Mouse (Mus musculus) MEL (cell line): ENCODE data around the gene Asb16.

Experiments
- CTCF ChIP-seq, 3 experiments: IDR thresholded peaks in 2 of 3; conservative IDR thresholded peaks in 1 of 3; 2 replicates each; pipeline ENCODE4 v1.5.1; 2011 to 2012; ENCODE audit warnings: low read length in 3 of 3, low read depth in 2 of 3, mild to moderate bottlenecking in 2 of 3, improper control_type of control experiment in 1 of 3, inconsistent platforms in 1 of 3, mixed read lengths in 1 of 3, moderate library complexity in 1 of 3; ENCODE audit not compliant: control insufficient read depth in 1 of 3, insufficient read depth in 1 of 3, poor library complexity in 1 of 3, severe bottlenecking in 1 of 3
- E2F4 ChIP-seq: IDR thresholded peaks from 2 replicates; pipeline ENCODE4 v1.6.1; 2011; ENCODE audit warnings: low read depth, low read length, improper control_type of control experiment, borderline replicate concordance
- EP300 ChIP-seq, 2 experiments: IDR thresholded peaks; 2 replicates each; pipeline ENCODE4 v1.6.1; 2011; ENCODE audit warnings: improper control_type of control experiment in 2 of 2, low read length in 2 of 2, low read depth in 1 of 2, mild to moderate bottlenecking in 1 of 2
- KAT2A ChIP-seq: conservative IDR thresholded peaks from 2 replicates; pipeline ENCODE4 v1.6.1; 2012; ENCODE audit warnings: low read depth, low read length, improper control_type of control experiment, inconsistent platforms
- MXI1 ChIP-seq: IDR thresholded peaks from 2 replicates; pipeline ENCODE4 v1.6.1; 2011; ENCODE audit warnings: mild to moderate bottlenecking, low read depth, low read length, improper control_type of control experiment
- POLR2A ChIP-seq, 2 experiments: IDR thresholded peaks; 2 replicates each; pipeline ENCODE4 v1.6.1; 2011 to 2012; ENCODE audit warnings: low read length in 2 of 2, mild to moderate bottlenecking in 2 of 2, control low read depth in 1 of 2, improper control_type of control experiment in 1 of 2, low read depth in 1 of 2, moderate library complexity in 1 of 2; ENCODE audit not compliant: control insufficient read depth in 1 of 2, insufficient read depth in 1 of 2, poor library complexity in 1 of 2
- POLR2AphosphoS2 ChIP-seq: IDR thresholded peaks from 2 replicates; pipeline ENCODE4 v1.6.1; 2011; ENCODE audit warnings: low read length, improper control_type of control experiment
- RAD21 ChIP-seq: IDR thresholded peaks from 2 replicates; pipeline ENCODE4 v1.6.1; 2011; ENCODE audit warnings: mild to moderate bottlenecking, low read depth, low read length, improper control_type of control experiment
- SIN3A ChIP-seq: IDR thresholded peaks from 2 replicates; pipeline ENCODE4 v1.6.1; 2012; ENCODE audit warnings: low read length, improper control_type of control experiment, inconsistent platforms
- TBP ChIP-seq: IDR thresholded peaks from 2 replicates; pipeline ENCODE4 v1.8.0; 2011; ENCODE audit warnings: low read depth, low read length, improper control_type of control experiment
- USF1 ChIP-seq: IDR thresholded peaks from 2 replicates; pipeline ENCODE4 v1.6.1; 2014; ENCODE audit warnings: low read depth, mild to moderate bottlenecking, inconsistent platforms, low read length, improper control_type of control experiment, moderate library complexity
- USF2 ChIP-seq, 2 experiments: IDR thresholded peaks; 2 replicates each; pipeline ENCODE4 v1.6.1; 2011 to 2012; ENCODE audit warnings: improper control_type of control experiment in 2 of 2, low read length in 2 of 2, borderline replicate concordance in 1 of 2, inconsistent platforms in 1 of 2, low read depth in 1 of 2, mild to moderate bottlenecking in 1 of 2; ENCODE audit not compliant: insufficient read depth in 1 of 2
- ZC3H11A ChIP-seq: IDR thresholded peaks from 2 replicates; pipeline ENCODE4 v1.6.1; 2012; ENCODE audit warnings: low read depth, mild to moderate bottlenecking, inconsistent platforms, low read length, improper control_type of control experiment
- ZMIZ1 ChIP-seq: IDR thresholded peaks from 2 replicates; pipeline ENCODE4 v1.6.1; 2012; ENCODE audit warnings: low read depth, mild to moderate bottlenecking, inconsistent platforms, low read length, improper control_type of control experiment, moderate library complexity

GRCm38 (mm10) chr11:102221243-102221953 lies 47.1 kb upstream of the Asb16 start:
- no peak for TF ChIP-seq POLR2AphosphoS2
- peak in 1 of 2 experiments; percentile 39; a peak in 2 of 4 replicates for TF ChIP-seq POLR2A (IDR thresholded peaks at IDR 0.05; ENCODE audit: control insufficient read depth in 1 of 2, insufficient read depth in 1 of 2, low read depth in 1 of 2, low read length in 2 of 2, poor library complexity in 1 of 2)
- TF ChIP-seq USF2 (IDR thresholded peaks at IDR 0.05; ENCODE audit: borderline replicate concordance in 1 of 2, insufficient read depth in 1 of 2, low read depth in 1 of 2, low read length in 2 of 2), result no peak
- TF ChIP-seq SIN3A, result no peak; the same call in 1 of the 2 replicates
- no peak; the same call in 1 of the 2 replicates for TF ChIP-seq MXI1
- peak in 1 of 3 experiments; percentile 1; a peak in 1 of 6 replicates for TF ChIP-seq CTCF (IDR thresholded peaks at IDR 0.05 in 2 of 3, conservative IDR thresholded peaks at IDR 0.05 in 1 of 3; ENCODE audit: control insufficient read depth in 1 of 3, insufficient read depth in 1 of 3, low read depth in 2 of 3, low read length in 3 of 3, poor library complexity in 1 of 3, severe bottlenecking in 1 of 3)
- TF ChIP-seq EP300 (IDR thresholded peaks at IDR 0.05; ENCODE audit: low read depth in 1 of 2, low read length in 2 of 2), result no peak; a peak in 1 of 4 replicates
- no peak for TF ChIP-seq E2F4
- TF ChIP-seq KAT2A, result no peak
- no peak for TF ChIP-seq RAD21
- TF ChIP-seq ZMIZ1, result peak; percentile 2; the same call in 1 of the 2 replicates
- no peak for TF ChIP-seq USF1
- peak; percentile 75 for TF ChIP-seq TBP
- no peak for TF ChIP-seq ZC3H11A
